ENCODE assay signal across 13 mouse cellular contexts in the genomic region with DNA sequence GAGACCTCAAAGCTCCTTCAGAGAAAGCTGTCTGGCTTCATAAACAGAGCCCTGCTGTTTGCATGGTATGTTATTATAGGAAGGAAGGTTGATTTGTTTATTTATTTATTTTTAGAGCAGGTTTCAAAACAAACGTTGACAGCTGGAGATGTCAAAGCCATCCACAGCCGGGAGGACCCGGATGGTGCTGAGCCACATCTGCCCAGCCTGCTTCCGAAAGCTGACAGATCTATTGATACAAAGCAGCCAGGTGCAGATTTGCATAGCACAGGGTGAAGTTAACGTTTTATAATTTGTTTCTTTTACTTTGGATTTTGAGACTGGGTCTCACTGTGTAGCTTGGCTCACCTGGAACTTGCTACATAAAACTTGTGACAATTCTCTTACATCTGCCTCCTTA.
"Had no signal": no experiment of that assay in that cellular context is flagged by ENCODE, and none has a peak within 500 bp of the region (broad histone marks: within the 10 kb centered on the region; RNA-seq: fewer than 3 reads in every experiment).

No protein-coding gene starts in this region.

- H3K27me3 ChIP-seq: liver, embryonic 15.5 days; midbrain, embryonic 13.5 days; neural tube, embryonic 15.5 days had no signal

- DNase-seq: kidney, postnatal 4 days; lung, adult 2 months; lung, postnatal 36 days; right cerebral cortex, postnatal 25 days; thymus, adult 18-20 months; thymus, postnatal 14 days had no signal

- H3K9ac ChIP-seq: liver, embryonic 15.5 days; midbrain, embryonic 13.5 days; neural tube, embryonic 15.5 days had no signal

- H3K9me3 ChIP-seq: limb, embryonic 10.5 days; liver, embryonic 15.5 days; midbrain, embryonic 13.5 days; neural tube, embryonic 15.5 days had no signal

- H3K4me2 ChIP-seq: liver, embryonic 11.5 days; liver, embryonic 15.5 days; midbrain, embryonic 13.5 days; neural tube, embryonic 15.5 days had no signal

- H3K36me3 ChIP-seq: limb, embryonic 10.5 days; liver, embryonic 15.5 days; midbrain, embryonic 13.5 days; neural tube, embryonic 15.5 days had no signal

- ATAC-seq: lung, postnatal 0 days; midbrain, embryonic 13.5 days had no signal

- H3K27ac ChIP-seq: left cerebral cortex, adult 2 months; limb, embryonic 10.5 days; liver, embryonic 15.5 days; midbrain, embryonic 13.5 days; neural tube, embryonic 15.5 days had no signal

- H3K4me1 ChIP-seq: limb, embryonic 10.5 days; liver, embryonic 15.5 days; midbrain, embryonic 13.5 days; neural tube, embryonic 15.5 days had no signal

- H3K4me3 ChIP-seq: left cerebral cortex, adult 2 months; limb, embryonic 10.5 days; liver, embryonic 15.5 days; midbrain, embryonic 13.5 days; neural tube, embryonic 15.5 days had no signal
